Mouse (Mus musculus) bone marrow, adult 2 months (tissue): ENCODE results near the gene Ring1. TPM values are rescaled to one million over a fixed set of nuclear protein-coding genes. Genes with fewer than 3 reads are reported as not detected.
A peak's percentile ranks its signal among the peaks of the same experiment; 100 is the strongest.

Source experiments
- H3K27ac ChIP-seq: fragments of 200-500 bp; 2 replicates; pipeline ENCODE4 v1.5.1; 2012; ENCODE audit warnings: low read depth, mild to moderate bottlenecking, control low read depth, inconsistent platforms, low read length; ENCODE audit not compliant: control insufficient read depth, poor library complexity, insufficient read depth
- H3K4me1 ChIP-seq: fragments of 200-500 bp; 2 replicates; pipeline ENCODE4 v1.6.1; 2011; ENCODE audit warnings: low read length; ENCODE audit not compliant: control insufficient read depth, insufficient read depth
- H3K4me3 ChIP-seq: fragments of 200-500 bp; replicated peaks from 2 replicates; pipeline ENCODE3; 2011; ENCODE audit warnings: mild to moderate bottlenecking, low read depth, low read length, control low read depth; ENCODE audit not compliant: control insufficient read depth
- CTCF ChIP-seq: fragments of 200-500 bp; IDR thresholded peaks from 2 replicates; pipeline ENCODE4 v1.5.1; 2011; ENCODE audit warnings: low read length, control low read depth; ENCODE audit not compliant: control insufficient read depth, insufficient read depth
- POLR2A ChIP-seq: fragments of 200-500 bp; IDR thresholded peaks from 2 replicates; pipeline ENCODE4 v1.6.1; 2011; ENCODE audit warnings: low read depth, mild to moderate bottlenecking, control low read depth, low read length, borderline replicate concordance; ENCODE audit not compliant: control insufficient read depth
- WGBS: fragments of 180-500 bp; shearing (Covaris S2); methylation state at CpG from one replicate; pipeline ENCODE4 v1.1.7; 2018; 5-methylcytosine and 5-hydroxymethylcytosine counted together
- polyA plus RNA-seq: library from polyadenylated mRNA; stranded (reverse); fragments of >200 nt; gene quantifications from 2 replicates; pipeline ENCODE4 v1.2.4, GENCODE M21; 2011; ENCODE audit warnings: low replicate concordance; ENCODE audit not compliant: missing spikeins, insufficient read depth, insufficient read length

Ring1 gene
- polyA plus RNA-seq, 1 experiment: 35.7 TPM

DNA sequence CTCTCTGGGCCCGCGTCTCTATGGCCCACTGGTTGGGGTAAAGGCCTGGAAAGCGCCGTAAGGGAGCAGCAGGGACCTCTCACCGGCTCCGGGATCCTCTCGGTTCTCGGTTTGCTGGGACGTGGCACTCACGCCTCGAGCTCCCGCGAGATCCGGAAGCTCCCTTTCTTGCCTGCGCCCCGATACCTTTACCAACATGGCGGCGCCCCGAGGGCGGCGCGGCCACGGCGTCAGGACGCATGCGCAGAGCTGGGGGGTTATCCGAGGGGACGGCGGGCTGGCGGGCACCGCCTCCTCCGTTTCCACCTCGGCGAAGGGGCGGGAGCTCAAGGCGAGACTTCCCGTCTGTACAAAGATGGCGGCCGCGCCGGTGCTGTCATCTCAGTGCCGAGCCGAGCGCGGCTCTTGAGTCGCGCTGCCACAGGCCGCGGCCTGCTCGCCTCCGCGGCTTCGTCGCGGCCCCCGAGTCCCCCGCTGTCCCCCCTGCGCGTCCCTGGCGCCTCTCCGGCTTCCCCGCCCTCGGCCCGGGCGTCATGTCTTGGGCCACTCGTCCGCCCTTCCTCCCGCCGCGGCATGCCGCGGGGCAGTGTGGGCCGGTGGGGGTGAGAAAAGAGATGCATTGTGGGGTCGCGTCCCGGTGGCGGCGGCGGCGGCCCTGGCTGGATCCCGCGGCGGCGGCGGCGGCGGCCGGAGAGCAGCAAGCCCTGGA, 7.1 kb upstream of the Ring1 start, which contains the start of the genes Slc39a7 and Rxrb:
Gene Slc39a7, minus strand, starts transcription at position 218 of the 709 bp plus-strand sequence.
Gene Rxrb, plus strand, starts transcription at position 348 of the 709 bp plus-strand sequence.
- H3K27ac ChIP-seq: peak within 1 kb of the TSS; percentile 98
- under 1% methylated on average over 88 of the region's 88 CpGs for WGBS
- peak; percentile 87; the same call in 1 of the 2 replicates for TF ChIP-seq POLR2A
- no peak for TF ChIP-seq CTCF
- peak within 1 kb of the TSS; percentile 94 for H3K4me3 ChIP-seq
- peaks cover 14% of the 10 kb centered on the region for H3K4me1 ChIP-seq

DNA sequence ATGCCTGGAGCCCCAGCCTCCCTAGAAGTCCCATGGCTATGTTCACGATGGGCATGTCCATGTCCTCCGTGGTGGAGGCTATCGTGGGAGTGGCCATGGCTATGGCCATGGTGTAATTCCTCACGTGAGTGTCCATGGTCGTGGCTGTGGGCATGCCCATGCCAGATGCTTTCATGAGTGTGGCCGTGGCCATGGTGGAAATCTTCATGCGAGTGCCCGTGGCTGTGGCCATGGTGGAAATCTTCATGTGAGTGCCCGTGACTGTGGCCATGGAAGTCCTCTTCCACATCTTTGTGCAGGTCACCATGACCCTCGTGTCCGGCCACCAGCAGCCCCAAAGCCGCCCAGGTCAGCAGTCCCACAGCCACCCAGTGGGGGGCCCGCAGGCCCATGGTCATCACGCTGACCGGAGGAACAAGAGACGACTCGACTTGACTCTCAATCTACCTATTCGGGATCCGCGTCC, 6.4 kb upstream of the Ring1 start:
- peak overlapping the region; percentile 98 for H3K27ac ChIP-seq
- TF ChIP-seq POLR2A: no peak
- TF ChIP-seq CTCF: no peak
- WGBS: 4% methylated on average over 20 of the region's 20 CpGs
- peaks cover 18% of the 10 kb centered on the region for H3K4me1 ChIP-seq
- peak overlapping the region; percentile 94 for H3K4me3 ChIP-seq

DNA sequence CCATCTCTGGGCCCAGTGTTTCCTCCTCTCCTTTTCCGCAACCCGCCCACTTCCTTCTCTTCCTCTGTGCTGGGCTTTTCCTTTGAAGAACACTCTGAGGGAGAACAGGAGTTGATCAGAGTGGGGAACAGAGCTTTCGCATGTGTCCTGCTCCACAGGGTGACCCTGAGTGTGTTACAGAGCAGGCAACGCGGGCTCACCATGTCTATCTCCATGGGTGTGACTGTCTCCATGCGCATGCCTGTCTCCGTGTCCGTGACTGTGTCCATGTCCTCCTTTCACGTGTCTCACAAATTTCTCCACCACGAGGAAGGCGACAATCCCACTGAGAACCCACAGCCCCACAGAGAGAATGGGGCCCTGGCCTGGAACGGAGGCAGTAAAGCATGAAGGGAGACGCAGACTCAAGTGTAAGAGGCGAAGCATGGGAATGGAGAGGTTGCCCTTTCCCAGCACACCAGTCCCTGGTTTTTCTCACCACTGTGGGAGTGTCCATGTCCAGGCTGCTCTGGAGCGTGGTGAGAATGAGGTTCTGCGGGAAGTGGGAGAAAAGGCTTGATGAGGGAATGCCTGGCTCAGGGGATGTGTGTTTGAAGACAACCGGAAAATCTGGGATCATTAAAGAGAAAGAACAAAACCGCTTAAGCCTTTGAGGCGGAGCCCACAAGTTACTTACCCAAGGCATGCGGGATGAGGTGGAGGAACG, 5.6 kb upstream of the Ring1 start:
- 83% methylated on average over 21 of the region's 21 CpGs for WGBS
- Histone ChIP-seq H3K4me1 (peaks cover 18% of the 10 kb centered on the region), H3K27ac (no peak overlapping the region), H3K4me3 (peak overlapping the region; percentile 2)
- TF ChIP-seq POLR2A: no peak
- TF ChIP-seq CTCF: no peak

DNA sequence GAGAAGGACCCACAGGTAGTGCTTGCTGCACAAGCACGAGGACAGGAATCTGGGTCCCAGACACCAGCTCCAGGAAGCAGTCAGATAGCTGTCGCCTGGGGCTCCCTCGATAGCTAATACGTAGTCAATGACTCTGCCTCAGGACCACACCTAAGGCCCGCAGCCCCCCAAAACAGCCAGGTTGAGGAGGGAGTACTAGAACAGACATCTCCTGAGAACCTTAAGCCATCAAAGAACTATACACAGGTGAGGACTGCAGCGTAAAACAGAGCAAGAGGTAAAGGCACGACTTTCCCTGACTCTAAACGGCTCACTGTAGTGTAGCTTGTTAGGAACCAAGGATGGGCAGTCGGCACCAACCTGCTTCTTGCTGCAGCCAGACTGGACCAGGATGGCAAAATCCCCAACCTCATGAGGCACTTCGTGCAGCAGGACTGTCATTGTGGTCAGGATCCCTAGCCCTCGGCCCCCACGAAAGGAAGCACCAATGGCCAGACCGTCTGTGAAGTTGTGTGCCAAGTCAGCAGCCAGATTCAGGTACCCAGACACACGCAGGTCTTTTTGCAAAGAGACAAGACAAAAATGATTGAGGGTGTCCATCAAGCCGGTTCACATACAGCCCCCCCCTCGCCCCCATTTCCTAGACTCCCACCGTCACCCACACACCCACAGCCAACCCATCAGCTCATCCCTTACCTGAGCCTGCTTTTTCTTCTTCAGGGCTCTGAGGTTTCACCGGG, 4.8 kb upstream of the Ring1 start:
- 73% methylated on average over 18 of the region's 18 CpGs for WGBS
- H3K27ac ChIP-seq: no peak overlapping the region
- TF ChIP-seq POLR2A: no peak
- no peak for TF ChIP-seq CTCF
- no peak overlapping the region for H3K4me3 ChIP-seq
- H3K4me1 ChIP-seq: peaks cover 18% of the 10 kb centered on the region

DNA sequence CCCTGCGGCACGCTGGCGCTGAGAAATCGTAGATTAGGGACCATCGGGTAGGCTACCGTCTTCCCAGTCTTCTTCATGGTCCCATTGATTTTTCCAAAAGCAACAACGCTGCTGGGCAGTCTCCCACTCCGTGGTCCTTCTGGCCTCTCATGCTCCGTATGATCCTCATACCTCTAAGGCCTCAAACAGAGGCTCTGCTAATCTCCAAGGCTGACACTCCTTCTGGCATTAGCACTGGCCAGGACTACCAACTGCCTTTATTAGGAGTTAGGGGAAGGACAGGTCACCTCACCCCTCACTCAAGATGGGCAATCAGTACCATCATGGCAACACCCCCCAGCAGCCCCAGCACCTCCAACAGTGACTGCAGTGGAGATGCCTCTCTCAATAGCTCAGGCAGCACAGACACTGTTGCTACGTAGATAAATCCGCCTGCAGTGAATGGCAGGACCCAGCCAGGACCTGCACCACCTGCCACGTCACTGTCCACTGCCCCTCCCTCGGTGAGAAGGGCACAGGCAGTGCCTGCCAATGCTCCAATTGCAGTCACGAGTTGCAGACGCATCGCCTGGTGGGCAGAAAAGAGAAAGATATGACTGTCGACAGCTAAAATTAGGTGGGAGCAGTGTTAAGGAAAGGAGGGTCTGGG, 4.1 kb upstream of the Ring1 start:
- Histone ChIP-seq H3K27ac (no peak overlapping the region), H3K4me1 (peaks cover 18% of the 10 kb centered on the region), H3K4me3 (no peak overlapping the region)
- TF ChIP-seq CTCF (no peak), POLR2A (no peak)
- WGBS: 88% methylated on average over 17 of the region's 17 CpGs

DNA sequence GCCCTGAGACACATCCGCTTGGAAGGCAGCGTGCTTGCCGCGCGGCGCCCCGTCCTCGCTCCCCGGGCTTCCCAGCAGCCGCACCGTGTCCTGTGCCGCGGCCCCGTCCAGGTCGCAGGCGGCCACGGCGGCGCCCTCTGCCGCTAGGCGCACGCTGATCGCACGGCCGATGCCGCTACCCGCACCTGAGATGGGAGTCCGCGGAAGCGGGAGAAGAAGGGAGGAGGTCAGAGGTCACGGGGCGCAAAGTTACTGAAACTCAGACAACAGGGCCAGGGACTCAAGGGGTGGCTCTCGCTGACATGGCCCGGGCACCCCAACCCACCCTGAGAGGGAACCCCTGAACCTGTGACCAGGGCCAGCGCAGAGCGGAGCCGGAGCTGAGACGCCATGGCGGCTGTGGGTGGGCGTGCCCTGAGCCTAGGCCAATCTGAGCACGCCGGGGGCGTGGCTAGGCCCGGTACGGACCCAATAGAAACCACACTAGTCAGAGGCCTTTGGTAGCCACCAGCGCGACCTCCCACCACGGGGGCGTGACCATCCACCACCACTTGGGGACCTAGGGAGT, 3.3 kb upstream of the Ring1 start, which contains the start of gene H2-Ke6:
Gene H2-Ke6, minus strand, starts transcription at position 405 of the 568 bp plus-strand sequence.
- under 1% methylated on average over 49 of the region's 49 CpGs for WGBS
- Histone ChIP-seq H3K27ac (peak within 1 kb of the TSS; percentile 96), H3K4me3 (peak within 1 kb of the TSS; percentile 96), H3K4me1 (peaks cover 16% of the 10 kb centered on the region)
- no peak for TF ChIP-seq CTCF
- TF ChIP-seq POLR2A: peak; percentile 83; the same call in 1 of the 2 replicates

DNA sequence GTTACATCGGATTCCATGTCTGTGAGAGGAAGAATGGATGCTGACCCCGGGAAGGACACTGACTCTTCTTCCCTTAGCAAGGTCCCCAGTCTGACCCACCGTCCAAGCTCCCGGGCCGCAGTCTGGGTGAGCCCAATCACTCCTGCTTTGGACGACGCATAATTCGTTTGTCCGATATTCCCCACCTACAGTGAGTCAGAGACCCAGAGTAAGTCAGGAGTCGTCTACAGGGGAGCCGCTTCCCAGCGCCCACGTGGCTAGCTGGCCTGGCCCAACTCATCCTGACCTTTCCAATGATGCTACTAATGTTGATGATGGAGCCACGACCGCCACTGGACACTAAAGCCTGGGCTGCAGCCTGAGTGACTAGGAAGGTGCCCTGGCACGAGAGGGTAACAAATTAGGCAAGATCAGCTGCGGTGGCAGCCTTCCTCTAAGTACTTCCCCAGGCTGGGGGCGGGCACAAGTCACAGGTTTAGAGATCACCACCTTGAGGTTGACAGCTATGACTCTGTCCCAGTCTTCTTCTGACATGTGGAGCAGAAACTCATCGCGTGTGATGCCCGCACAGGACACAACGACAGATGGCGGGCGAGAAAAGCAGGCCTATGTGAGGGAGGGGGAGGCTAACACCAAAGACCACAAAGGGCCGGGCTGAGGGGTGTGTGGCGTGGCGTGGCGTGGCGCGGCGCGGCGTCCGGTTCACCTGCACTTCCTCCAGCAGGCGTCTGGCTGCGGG, 2.6 kb upstream of the Ring1 start:
- no peak for TF ChIP-seq CTCF
- TF ChIP-seq POLR2A: 0 out of 2 replicates have a peak, but pooled peaks have one; percentile 28
- peaks cover 16% of the 10 kb centered on the region for H3K4me1 ChIP-seq
- H3K27ac ChIP-seq: peak overlapping the region; percentile 96
- WGBS: 9% methylated on average over 36 of the region's 36 CpGs
- H3K4me3 ChIP-seq: peak overlapping the region; percentile 96
